Mouse (Mus musculus): ENCODE results near the gene Chd1l. TPM values are rescaled to one million over a fixed set of nuclear protein-coding genes. Genes with fewer than 3 reads are reported as not detected.

Chd1l gene
- polyA plus RNA-seq, 1 experiment from 2014 or later, result 13.7 TPM

DNA sequence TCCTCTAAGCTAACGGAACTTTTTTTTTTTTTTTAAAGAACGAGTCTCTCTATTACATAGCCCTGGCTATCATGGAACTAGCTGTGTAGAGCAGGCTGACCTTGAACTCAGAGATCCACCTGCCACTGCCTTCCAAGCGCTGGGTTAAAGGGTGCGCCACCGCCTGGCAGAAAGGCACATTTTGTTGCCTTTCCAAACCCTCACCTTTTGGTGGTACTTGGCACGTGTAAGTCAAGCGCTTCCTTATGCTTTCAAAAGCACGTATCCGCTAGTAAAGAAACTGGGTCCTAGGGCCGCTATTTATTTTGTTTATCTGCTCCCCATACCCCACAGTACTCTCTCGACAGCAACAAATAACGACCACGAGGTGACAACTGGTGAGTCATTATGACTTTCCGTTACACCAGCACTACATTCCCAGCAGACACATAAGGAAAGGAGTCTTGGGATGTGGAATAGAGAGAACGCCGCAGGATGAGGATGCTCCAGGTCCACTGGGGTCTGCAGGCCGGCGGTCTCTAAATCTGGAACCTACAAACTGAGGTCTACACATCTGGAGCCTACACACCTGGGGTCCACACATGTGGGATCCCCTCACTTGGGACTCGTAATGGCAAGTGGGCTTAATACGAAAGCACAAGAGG, 680 bp downstream of the Chd1l start:
- peak overlapping the region; percentile 66 for H3K9ac ChIP-seq (ENCODE audit: low read depth, low read length)
- 5% methylated on average over 20 of the region's 20 CpGs for WGBS
- ATAC-seq (ENCODE audit: low FRiP score), result peak; percentile 25
- H3K4me1 ChIP-seq (replicated peaks; ENCODE audit: control insufficient read depth, insufficient read depth, low read length), result no peaks in the 10 kb centered on the region
- DNase-seq (ENCODE audit: low spot score), result peak; percentile 44
- peak overlapping the region; percentile 43 for H3K4me2 ChIP-seq (replicated peaks; ENCODE audit: low read depth, low read length)
- H3K27me3 ChIP-seq (ENCODE audit: control insufficient read depth, insufficient read depth, low read length), result no peaks in the 10 kb centered on the region
- no peaks in the 10 kb centered on the region for H3K36me3 ChIP-seq (ENCODE audit: control insufficient read depth, insufficient read depth, low read length)
- no peak overlapping the region for H3K27ac ChIP-seq (ENCODE audit: low read depth, low read length)
- peak overlapping the region; percentile 55 for H3K4me3 ChIP-seq (ENCODE audit: low read depth, low read length)
- no peaks in the 10 kb centered on the region for H3K9me3 ChIP-seq (ENCODE audit: control insufficient read depth, low read length)

- WGBS, result 84% methylated on average over 3 of the region's 3 CpGs
- 0 out of 2 replicates have a peak, but pooled peaks cover 3% of the 10 kb centered on the region for H3K36me3 ChIP-seq (ENCODE audit: control insufficient read depth, insufficient read depth, low read length)
- H3K27ac ChIP-seq (ENCODE audit: low read depth, low read length), result no peak overlapping the region
- H3K27me3 ChIP-seq (ENCODE audit: control insufficient read depth, insufficient read depth, low read length), result no peaks in the 10 kb centered on the region
- no peaks in the 10 kb centered on the region for H3K4me1 ChIP-seq (replicated peaks; ENCODE audit: control insufficient read depth, insufficient read depth, low read length)
- no peak overlapping the region for H3K4me3 ChIP-seq (ENCODE audit: low read depth, low read length)
- DNase-seq (ENCODE audit: low spot score) (no peak), ATAC-seq (ENCODE audit: low FRiP score) (no peak)
- no peaks in the 10 kb centered on the region for H3K9me3 ChIP-seq (ENCODE audit: control insufficient read depth, low read length)
- H3K9ac ChIP-seq (ENCODE audit: low read depth, low read length), result no peak overlapping the region
- no peak overlapping the region for H3K4me2 ChIP-seq (replicated peaks; ENCODE audit: low read depth, low read length)
Observed at GRCm38 (mm10) chr3:97600050-97600832, 9.8 kb downstream of the Chd1l start.

DNA sequence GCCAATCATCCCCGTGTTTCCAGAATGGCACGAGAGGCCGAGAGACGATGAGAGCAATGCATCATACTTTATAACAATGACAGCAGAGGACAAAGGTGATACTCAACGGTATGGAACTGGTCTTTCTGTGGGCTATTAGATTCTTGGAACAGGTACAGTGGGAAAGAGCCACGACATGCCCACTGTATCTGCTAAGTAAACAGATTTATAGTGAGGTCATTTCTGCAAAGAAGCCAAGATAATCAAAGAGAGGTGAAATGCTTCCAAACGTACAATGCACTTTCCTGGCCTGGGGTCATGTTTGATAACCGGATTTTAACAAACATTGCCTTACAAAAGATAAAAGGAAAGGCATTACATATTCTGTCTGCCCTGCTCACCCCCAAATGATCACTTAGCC, 13.2 kb downstream of the Chd1l start:
- ATAC-seq (ENCODE audit: low FRiP score) (no peak), DNase-seq (ENCODE audit: low spot score) (no peak)
- Histone ChIP-seq H3K4me2 (replicated peaks; ENCODE audit: low read depth, low read length) (no peak overlapping the region), H3K9me3 (ENCODE audit: control insufficient read depth, low read length) (no peaks in the 10 kb centered on the region), H3K9ac (ENCODE audit: low read depth, low read length) (no peak overlapping the region), H3K27ac (ENCODE audit: low read depth, low read length) (no peak overlapping the region), H3K27me3 (ENCODE audit: control insufficient read depth, insufficient read depth, low read length) (no peaks in the 10 kb centered on the region), H3K36me3 (ENCODE audit: control insufficient read depth, insufficient read depth, low read length) (0 out of 2 replicates have a peak, but pooled peaks cover 3% of the 10 kb centered on the region), H3K4me3 (ENCODE audit: low read depth, low read length) (no peak overlapping the region), H3K4me1 (replicated peaks; ENCODE audit: control insufficient read depth, insufficient read depth, low read length) (no peaks in the 10 kb centered on the region)
- 84% methylated on average over 8 of the region's 8 CpGs for WGBS

GRCm38 (mm10) chr3:97595066-97595465, 14.9 kb downstream of the Chd1l start:
- Histone ChIP-seq H3K4me1 (replicated peaks; ENCODE audit: control insufficient read depth, insufficient read depth, low read length) (no peaks in the 10 kb centered on the region), H3K4me2 (replicated peaks; ENCODE audit: low read depth, low read length) (no peak overlapping the region)
- WGBS, result 91% methylated on average over 6 of the region's 6 CpGs

GRCm38 (mm10) chr3:97594140-97594539, 15.9 kb downstream of the Chd1l start:
- no peaks in the 10 kb centered on the region for H3K4me1 ChIP-seq (replicated peaks; ENCODE audit: control insufficient read depth, insufficient read depth, low read length)
- H3K36me3 ChIP-seq (ENCODE audit: control insufficient read depth, insufficient read depth, low read length), result no peaks in the 10 kb centered on the region
- H3K4me3 ChIP-seq (ENCODE audit: low read depth, low read length), result no peak overlapping the region
- DNase-seq (ENCODE audit: low spot score) (no peak), ATAC-seq (ENCODE audit: low FRiP score) (no peak)
- no peak overlapping the region for H3K9ac ChIP-seq (ENCODE audit: low read depth, low read length)
- H3K27me3 ChIP-seq (ENCODE audit: control insufficient read depth, insufficient read depth, low read length), result no peaks in the 10 kb centered on the region
- no peak overlapping the region for H3K27ac ChIP-seq (ENCODE audit: low read depth, low read length)
- WGBS, result 91% methylated on average over 13 of the region's 13 CpGs
- no peak overlapping the region for H3K4me2 ChIP-seq (replicated peaks; ENCODE audit: low read depth, low read length)
- H3K9me3 ChIP-seq (ENCODE audit: control insufficient read depth, low read length), result no peaks in the 10 kb centered on the region

More at GRCm38 (mm10) chr3:97595066-97595465, 14.9 kb downstream of the Chd1l start:
- H3K4me3 ChIP-seq (ENCODE audit: low read depth, low read length), result no peak overlapping the region
- ATAC-seq (ENCODE audit: low FRiP score) (no peak), DNase-seq (ENCODE audit: low spot score) (no peak)
- H3K27me3 ChIP-seq (ENCODE audit: control insufficient read depth, insufficient read depth, low read length), result no peaks in the 10 kb centered on the region
- H3K9ac ChIP-seq (ENCODE audit: low read depth, low read length), result no peak overlapping the region
- H3K36me3 ChIP-seq (ENCODE audit: control insufficient read depth, insufficient read depth, low read length), result no peaks in the 10 kb centered on the region
- H3K9me3 ChIP-seq (ENCODE audit: control insufficient read depth, low read length), result no peaks in the 10 kb centered on the region
- H3K27ac ChIP-seq (ENCODE audit: low read depth, low read length), result no peak overlapping the region

- Histone ChIP-seq H3K9me3 (ENCODE audit: control insufficient read depth, low read length) (no peaks in the 10 kb centered on the region), H3K4me1 (replicated peaks; ENCODE audit: control insufficient read depth, insufficient read depth, low read length) (no peaks in the 10 kb centered on the region), H3K4me2 (replicated peaks; ENCODE audit: low read depth, low read length) (no peak overlapping the region), H3K27me3 (ENCODE audit: control insufficient read depth, insufficient read depth, low read length) (no peaks in the 10 kb centered on the region), H3K9ac (ENCODE audit: low read depth, low read length) (no peak overlapping the region), H3K27ac (ENCODE audit: low read depth, low read length) (no peak overlapping the region), H3K36me3 (ENCODE audit: control insufficient read depth, insufficient read depth, low read length) (no peaks in the 10 kb centered on the region), H3K4me3 (ENCODE audit: low read depth, low read length) (no peak overlapping the region)
- DNase-seq (ENCODE audit: low spot score) (no peak), ATAC-seq (ENCODE audit: low FRiP score) (no peak)
- 90% methylated on average over 5 of the region's 5 CpGs for WGBS
Observed at GRCm38 (mm10) chr3:97593089-97593488, 16.9 kb downstream of the Chd1l start.

DNA sequence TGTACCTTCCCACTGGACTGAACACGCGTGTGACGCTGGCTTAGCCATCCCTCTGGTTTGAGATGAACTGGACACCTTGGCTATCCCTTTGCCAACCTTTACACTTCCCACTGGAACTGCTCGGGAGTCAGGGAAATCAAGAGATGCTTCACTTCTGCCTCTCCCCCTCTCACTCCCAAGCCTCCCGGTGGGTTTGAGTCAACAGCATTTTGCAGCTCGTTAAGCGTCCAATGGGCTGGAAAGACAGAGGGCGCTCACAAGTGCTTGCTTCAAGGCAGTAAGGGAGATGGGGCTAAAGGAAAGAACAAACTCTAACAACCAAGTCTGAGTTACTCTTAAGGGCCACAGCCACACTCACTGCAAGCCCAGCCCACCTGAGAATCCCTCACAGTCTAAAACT, 19.3 kb downstream of the Chd1l start:
- Histone ChIP-seq H3K4me3 (ENCODE audit: low read depth, low read length) (no peak overlapping the region), H3K27ac (ENCODE audit: low read depth, low read length) (no peak overlapping the region), H3K27me3 (ENCODE audit: control insufficient read depth, insufficient read depth, low read length) (no peaks in the 10 kb centered on the region), H3K9ac (ENCODE audit: low read depth, low read length) (no peak overlapping the region), H3K36me3 (ENCODE audit: control insufficient read depth, insufficient read depth, low read length) (no peaks in the 10 kb centered on the region), H3K4me1 (replicated peaks; ENCODE audit: control insufficient read depth, insufficient read depth, low read length) (no peaks in the 10 kb centered on the region), H3K9me3 (ENCODE audit: control insufficient read depth, low read length) (no peaks in the 10 kb centered on the region), H3K4me2 (replicated peaks; ENCODE audit: low read depth, low read length) (no peak overlapping the region)
- no peak for ATAC-seq (ENCODE audit: low FRiP score)
- WGBS, result 59% methylated on average over 8 of the region's 8 CpGs
- no peak for DNase-seq (ENCODE audit: low spot score)

- no peak; the same call in 1 of the 2 replicates for ATAC-seq (ENCODE audit: low FRiP score)
- Histone ChIP-seq H3K27me3 (ENCODE audit: control insufficient read depth, insufficient read depth, low read length) (no peaks in the 10 kb centered on the region), H3K27ac (ENCODE audit: low read depth, low read length) (no peak overlapping the region), H3K4me2 (replicated peaks; ENCODE audit: low read depth, low read length) (no peak overlapping the region), H3K9ac (ENCODE audit: low read depth, low read length) (no peak overlapping the region), H3K4me3 (ENCODE audit: low read depth, low read length) (no peak overlapping the region), H3K36me3 (ENCODE audit: control insufficient read depth, insufficient read depth, low read length) (no peaks in the 10 kb centered on the region), H3K4me1 (replicated peaks; ENCODE audit: control insufficient read depth, insufficient read depth, low read length) (no peaks in the 10 kb centered on the region), H3K9me3 (ENCODE audit: control insufficient read depth, low read length) (no peaks in the 10 kb centered on the region)
- 74% methylated on average over 9 of the region's 9 CpGs for WGBS
- DNase-seq (ENCODE audit: low spot score), result no peak
Observed at GRCm38 (mm10) chr3:97587656-97588055, 22.3 kb downstream of the Chd1l start.

All from hindbrain, embryonic 11.5 days (tissue).